Mouse (Mus musculus): ENCODE data around the gene Enthd1. TPM values are rescaled to one million over a fixed set of nuclear protein-coding genes. Genes with fewer than 3 reads are reported as not detected.

The Enthd1 gene
- polyA plus RNA-seq, 1 experiment from 2014 or later, result not detected

- 74% methylated on average over 4 of the region's 4 CpGs for WGBS
Measured at GRCm38 (mm10) chr15:80413070-80413469, 151.9 kb downstream of the Enthd1 start.

DNA sequence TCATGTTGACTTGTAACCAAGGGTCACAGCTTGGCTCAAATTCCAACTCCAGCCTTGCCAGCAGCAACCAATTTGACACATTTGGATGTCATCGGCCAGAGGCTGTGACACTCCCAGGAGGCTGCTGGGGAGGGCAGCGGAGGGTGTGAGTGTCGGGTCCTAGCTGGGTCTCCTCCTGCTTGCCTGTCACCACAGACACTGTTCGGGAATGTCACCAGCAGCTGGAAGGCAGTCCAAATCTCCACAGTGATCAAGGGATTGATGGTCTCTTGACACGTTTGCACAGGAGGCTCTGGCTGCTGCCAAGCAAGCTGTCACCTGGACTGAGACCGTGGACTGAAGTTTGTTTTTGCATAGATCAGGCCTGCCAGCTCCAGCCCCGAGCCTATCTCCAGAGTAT lies 154.3 kb downstream of the Enthd1 start:
- Histone ChIP-seq H3K4me1 (replicated peaks) (no peaks in the 10 kb centered on the region), H3K9ac (no peak overlapping the region), H3K27me3 (0 out of 2 replicates have a peak, but pooled peaks cover 3% of the 10 kb centered on the region), H3K4me2 (no peak overlapping the region), H3K4me3 (no peak overlapping the region), H3K27ac (replicated peaks) (no peak overlapping the region), H3K36me3 (no peaks in the 10 kb centered on the region), H3K9me3 (no peaks in the 10 kb centered on the region)
- no peak for ATAC-seq (ENCODE audit: low read depth)
- WGBS, result 73% methylated on average over 7 of the region's 7 CpGs

More at GRCm38 (mm10) chr15:80413070-80413469, 151.9 kb downstream of the Enthd1 start:
- H3K9me3 ChIP-seq, result no peaks in the 10 kb centered on the region
- H3K27me3 ChIP-seq, result no peaks in the 10 kb centered on the region
- ATAC-seq (ENCODE audit: low read depth), result no peak
- no peak overlapping the region for H3K27ac ChIP-seq (replicated peaks)
- H3K36me3 ChIP-seq, result no peaks in the 10 kb centered on the region
- H3K4me1 ChIP-seq (replicated peaks), result peaks cover 9% of the 10 kb centered on the region
- no peak overlapping the region for H3K9ac ChIP-seq
- H3K4me2 ChIP-seq, result no peak overlapping the region
- H3K4me3 ChIP-seq, result no peak overlapping the region

DNA sequence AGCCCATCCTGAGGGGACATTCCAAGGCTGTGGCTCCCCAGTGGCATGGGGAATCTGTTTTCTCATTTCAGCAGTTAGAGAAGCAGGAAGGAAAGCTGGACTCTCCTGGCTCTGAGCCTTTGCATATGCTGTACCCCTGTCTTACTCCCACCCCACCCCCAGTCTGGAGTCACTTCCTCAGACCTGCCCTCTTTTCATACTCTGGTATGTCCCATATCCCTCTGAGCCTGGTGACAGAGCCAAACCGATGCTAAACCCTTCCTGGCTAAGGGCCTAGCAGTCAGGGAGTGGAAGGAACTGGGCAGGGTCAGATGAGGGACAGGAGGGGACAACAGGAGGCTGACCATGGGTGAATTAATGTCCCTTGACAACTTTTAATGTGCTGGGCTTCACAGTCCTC lies 157.1 kb downstream of the Enthd1 start:
- no peak overlapping the region for H3K4me3 ChIP-seq
- 0 out of 2 replicates have a peak, but pooled peaks cover 4% of the 10 kb centered on the region for H3K9me3 ChIP-seq
- 37% methylated on average over 1 of the region's 1 CpGs for WGBS
- H3K36me3 ChIP-seq, result no peaks in the 10 kb centered on the region
- no peak overlapping the region for H3K27ac ChIP-seq (replicated peaks)
- H3K4me1 ChIP-seq (replicated peaks), result no peaks in the 10 kb centered on the region
- H3K27me3 ChIP-seq, result 0 out of 2 replicates have a peak, but pooled peaks cover 3% of the 10 kb centered on the region
- H3K4me2 ChIP-seq, result no peak overlapping the region
- no peak overlapping the region for H3K9ac ChIP-seq
- ATAC-seq (ENCODE audit: low read depth), result no peak

Other genes starting within 250 kb of the Enthd1 start
- gene Grap2, start 7.4 kb upstream of the Enthd1 start, polyA plus RNA-seq (2015; fragmentation: Nextera tagmentation; extraction: Ambion mirVana), result 0.50 and 0.83 TPM in 2 replicates
- gene Fam83f, start 106.7 kb upstream of the Enthd1 start, polyA plus RNA-seq (2015; fragmentation: Nextera tagmentation; extraction: Ambion mirVana), result 0.22 and 0.28 TPM in 2 replicates
- gene Tnrc6b, start 146.2 kb upstream of the Enthd1 start, polyA plus RNA-seq (2015; fragmentation: Nextera tagmentation; extraction: Ambion mirVana), result 32.7 and 35.5 TPM in 2 replicates

Measured in neural tube, embryonic 13.5 days (tissue).